Mouse (Mus musculus): ENCODE measurements around the gene Plek2. TPM values are rescaled to one million over a fixed set of nuclear protein-coding genes. Genes with fewer than 3 reads are reported as not detected.

The Plek2 gene
- total and polyA plus RNA-seq, 2 experiments from 2014 or later: 1.9 to 2.7 TPM

DNA sequence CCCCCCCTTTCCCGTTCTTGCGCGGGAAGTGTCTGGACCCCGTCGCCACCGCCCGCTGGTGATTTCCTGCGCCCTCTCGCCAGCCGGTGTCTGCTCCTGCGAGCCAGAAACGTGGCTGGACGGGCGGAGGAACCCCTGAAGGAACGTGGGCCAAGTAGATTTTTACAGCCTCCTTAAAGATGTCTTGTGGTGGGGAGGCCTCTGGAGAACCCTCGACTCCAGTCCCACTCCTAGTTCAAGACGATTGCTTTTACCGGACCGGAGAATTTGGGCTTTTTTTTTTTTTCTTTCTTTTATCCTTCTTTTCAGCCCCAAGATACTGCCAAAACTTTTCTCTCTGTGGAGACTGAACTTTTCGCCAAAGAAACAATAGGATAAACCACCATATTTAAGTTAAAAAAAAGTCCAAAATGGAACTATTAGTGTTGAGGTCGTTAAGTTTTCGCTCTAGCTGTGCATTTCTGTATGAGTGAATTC is 44.5 kb downstream of the Plek2 start:
- peak overlapping the region; percentile 60 for H3K4me3 ChIP-seq (ENCODE audit: low read length)
- no peak for ATAC-seq
- no peaks in the 10 kb centered on the region for H3K27me3 ChIP-seq (ENCODE audit: insufficient read depth, low read length)
- H3K4me2 ChIP-seq (ENCODE audit: low read depth, low read length): peak overlapping the region; percentile 76
- no peak for TF ChIP-seq CTCF (IDR thresholded peaks at IDR 0.05; ENCODE audit: low read depth)
- H3K9me3 ChIP-seq (ENCODE audit: low read length): no peaks in the 10 kb centered on the region
- peak overlapping the region; percentile 77 for H3K27ac ChIP-seq
- WGBS: under 1% methylated on average over 22 of the region's 22 CpGs
- H3K4me1 ChIP-seq (ENCODE audit: insufficient read depth, low read length): peaks cover 18% of the 10 kb centered on the region
- no peak for DNase-seq (ENCODE audit: low spot score)
- peak overlapping the region; percentile 63 for H3K9ac ChIP-seq (replicated peaks; ENCODE audit: low read length)
- H3K36me3 ChIP-seq (ENCODE audit: insufficient read depth, low read length): no peaks in the 10 kb centered on the region

DNA sequence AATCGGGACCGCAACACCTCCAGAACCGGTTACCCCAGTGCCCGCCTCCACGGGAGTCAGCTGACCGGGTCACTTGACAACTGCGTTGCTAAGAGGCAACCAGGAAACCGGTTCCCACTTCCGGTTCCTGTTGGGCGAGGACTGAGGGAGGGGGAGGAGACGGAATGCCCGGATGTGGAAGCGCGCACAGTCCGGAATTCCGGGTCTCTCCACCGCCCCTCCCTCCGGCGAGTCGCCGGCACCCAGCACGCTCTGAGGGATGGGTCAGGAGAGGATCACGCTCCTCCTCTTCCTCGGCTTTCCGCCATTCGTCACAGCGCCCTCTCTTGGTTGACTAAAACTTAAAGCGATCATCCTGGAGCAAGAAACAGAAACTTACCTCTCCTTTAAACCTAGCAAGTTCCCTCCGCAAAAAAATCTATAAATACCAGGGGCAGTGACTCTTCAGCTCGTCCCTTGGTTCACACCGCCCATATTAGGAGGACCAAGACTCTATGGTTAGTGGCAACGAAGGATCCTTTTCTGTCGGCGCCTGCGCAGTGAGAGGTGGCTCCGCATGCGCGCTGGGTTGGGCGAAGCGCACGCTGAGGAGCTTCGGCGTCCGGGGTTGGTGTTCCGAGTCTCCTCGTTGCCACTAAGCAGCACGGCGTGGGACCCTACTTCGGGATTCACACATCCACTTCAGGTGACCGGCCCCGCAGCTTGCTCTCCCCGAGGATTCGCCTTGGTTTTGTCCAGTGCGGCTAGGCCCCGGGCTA is 45.1 kb downstream of the Plek2 start, which contains the start of the genes Atp6v1d and Eif2s1:
TSS of gene Atp6v1d (minus strand) at position 143 of the 758 bp plus-strand sequence.
TSS of gene Eif2s1 (plus strand) at position 324 of the 758 bp plus-strand sequence.
- peak; percentile 85 for TF ChIP-seq CTCF (IDR thresholded peaks at IDR 0.05; ENCODE audit: low read depth)
- Histone ChIP-seq H3K9ac (replicated peaks; ENCODE audit: low read length) (peak within 1 kb of the TSS; percentile 68), H3K27me3 (ENCODE audit: insufficient read depth, low read length) (no peaks in the 10 kb centered on the region), H3K4me3 (ENCODE audit: low read length) (peak within 1 kb of the TSS; percentile 60), H3K27ac (peak within 1 kb of the TSS; percentile 78), H3K4me1 (ENCODE audit: insufficient read depth, low read length) (peaks cover 18% of the 10 kb centered on the region), H3K9me3 (ENCODE audit: low read length) (no peaks in the 10 kb centered on the region), H3K36me3 (ENCODE audit: insufficient read depth, low read length) (no peaks in the 10 kb centered on the region), H3K4me2 (ENCODE audit: low read depth, low read length) (peak within 1 kb of the TSS; percentile 76)
- under 1% methylated on average over 55 of the region's 55 CpGs for WGBS
- DNase-seq (ENCODE audit: low spot score) (peak; percentile 99), ATAC-seq (peak; percentile 100)

DNA sequence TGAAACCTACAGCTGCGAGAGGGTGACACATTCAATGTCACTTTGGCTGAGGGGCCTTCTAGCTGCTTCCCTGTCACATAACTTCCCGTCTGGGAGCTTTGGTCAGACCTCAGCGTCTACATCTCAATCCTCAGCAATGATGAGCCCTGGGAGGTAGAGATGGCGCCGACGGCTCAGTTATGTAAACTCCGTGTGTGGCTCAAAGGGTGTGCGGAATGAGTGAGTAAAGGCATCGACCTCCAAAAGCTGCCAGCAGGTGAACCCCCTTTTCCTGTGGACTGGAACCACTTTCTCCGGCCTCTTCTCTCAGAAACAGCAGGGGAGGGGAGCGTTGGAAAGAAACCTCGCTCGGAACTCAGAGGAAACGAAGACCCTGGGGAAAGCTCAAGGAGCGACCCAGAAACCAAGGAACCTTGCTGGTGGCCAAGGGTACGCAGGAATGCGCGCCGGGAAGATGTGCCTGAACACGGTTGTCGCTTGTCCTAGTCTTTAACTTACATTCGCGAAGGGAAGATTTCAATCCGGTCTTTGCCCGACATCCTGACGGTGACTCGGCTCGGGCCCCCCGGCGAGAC is 45.8 kb downstream of the Plek2 start:
- H3K27ac ChIP-seq: peak overlapping the region; percentile 78
- peak overlapping the region; percentile 63 for H3K4me2 ChIP-seq (ENCODE audit: low read depth, low read length)
- no peaks in the 10 kb centered on the region for H3K36me3 ChIP-seq (ENCODE audit: insufficient read depth, low read length)
- H3K27me3 ChIP-seq (ENCODE audit: insufficient read depth, low read length): no peaks in the 10 kb centered on the region
- peak overlapping the region; percentile 68 for H3K9ac ChIP-seq (replicated peaks; ENCODE audit: low read length)
- no peaks in the 10 kb centered on the region for H3K9me3 ChIP-seq (ENCODE audit: low read length)
- H3K4me3 ChIP-seq (ENCODE audit: low read length): peak overlapping the region; percentile 60
- DNase-seq (ENCODE audit: low spot score) (no peak), ATAC-seq (peak; percentile 52)
- peaks cover 18% of the 10 kb centered on the region for H3K4me1 ChIP-seq (ENCODE audit: insufficient read depth, low read length)
- no peak for TF ChIP-seq CTCF (IDR thresholded peaks at IDR 0.05; ENCODE audit: low read depth)
- WGBS: under 1% methylated on average over 30 of the region's 30 CpGs

DNA sequence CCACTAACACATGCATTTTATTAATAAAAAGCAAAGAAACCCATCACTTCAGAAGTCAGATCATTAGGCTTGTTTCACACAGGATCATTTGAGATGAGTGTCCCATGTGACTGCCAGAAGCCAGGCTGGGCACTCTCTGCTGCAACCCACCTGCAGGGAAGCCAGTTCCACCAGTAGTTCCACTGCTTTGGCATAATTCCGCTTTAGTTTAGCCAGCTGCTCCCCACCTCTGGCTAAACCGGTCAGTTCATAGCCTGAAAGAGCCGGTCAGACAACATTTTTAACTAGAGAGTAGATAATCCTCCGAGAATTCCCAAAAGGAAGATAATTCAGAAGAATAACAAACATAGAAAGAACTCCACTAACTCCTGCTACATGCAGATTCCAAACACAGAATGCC is 58.5 kb downstream of the Plek2 start:
- H3K4me3 ChIP-seq (ENCODE audit: low read length): no peak overlapping the region
- DNase-seq (ENCODE audit: low spot score) (no peak), ATAC-seq (no peak)
- H3K4me1 ChIP-seq (ENCODE audit: insufficient read depth, low read length): no peaks in the 10 kb centered on the region
- WGBS: 95% methylated on average over 4 of the region's 4 CpGs
- H3K9ac ChIP-seq (replicated peaks; ENCODE audit: low read length): no peak overlapping the region
- no peak for TF ChIP-seq CTCF (IDR thresholded peaks at IDR 0.05; ENCODE audit: low read depth)
- no peaks in the 10 kb centered on the region for H3K9me3 ChIP-seq (ENCODE audit: low read length)
- H3K27ac ChIP-seq: no peak overlapping the region
- H3K4me2 ChIP-seq (ENCODE audit: low read depth, low read length): no peak overlapping the region
- H3K36me3 ChIP-seq (ENCODE audit: insufficient read depth, low read length): peaks cover 30% of the 10 kb centered on the region
- H3K27me3 ChIP-seq (ENCODE audit: insufficient read depth, low read length): no peaks in the 10 kb centered on the region

DNA sequence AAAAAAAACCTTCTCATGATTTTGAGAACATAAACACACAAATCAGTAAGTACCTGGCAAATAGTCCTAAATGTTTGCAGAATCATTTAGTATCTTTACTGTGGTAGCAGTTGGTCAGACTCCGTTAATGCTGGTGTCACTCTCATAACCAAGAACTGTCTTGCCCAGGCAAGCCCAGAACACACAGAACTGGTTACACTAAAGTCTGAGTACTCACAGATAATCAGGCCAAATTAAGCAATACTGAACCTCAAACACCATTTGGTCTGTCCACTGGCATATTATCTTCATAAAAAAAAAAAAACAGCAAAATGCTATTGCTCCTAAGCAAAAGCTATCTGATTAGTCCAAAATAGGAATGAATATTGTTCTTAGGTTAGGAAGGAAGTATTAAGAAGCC is 64.3 kb downstream of the Plek2 start:
- Histone ChIP-seq H3K9ac (replicated peaks; ENCODE audit: low read length) (no peak overlapping the region), H3K36me3 (ENCODE audit: insufficient read depth, low read length) (peaks cover 27% of the 10 kb centered on the region), H3K4me1 (ENCODE audit: insufficient read depth, low read length) (no peaks in the 10 kb centered on the region), H3K9me3 (ENCODE audit: low read length) (no peaks in the 10 kb centered on the region), H3K27me3 (ENCODE audit: insufficient read depth, low read length) (no peaks in the 10 kb centered on the region), H3K4me3 (ENCODE audit: low read length) (no peak overlapping the region), H3K4me2 (ENCODE audit: low read depth, low read length) (no peak overlapping the region), H3K27ac (no peak overlapping the region)
- ATAC-seq (no peak), DNase-seq (ENCODE audit: low spot score) (no peak)
- TF ChIP-seq CTCF (IDR thresholded peaks at IDR 0.05; ENCODE audit: low read depth): no peak
- WGBS: 95% methylated on average over 1 of the region's 1 CpGs

DNA sequence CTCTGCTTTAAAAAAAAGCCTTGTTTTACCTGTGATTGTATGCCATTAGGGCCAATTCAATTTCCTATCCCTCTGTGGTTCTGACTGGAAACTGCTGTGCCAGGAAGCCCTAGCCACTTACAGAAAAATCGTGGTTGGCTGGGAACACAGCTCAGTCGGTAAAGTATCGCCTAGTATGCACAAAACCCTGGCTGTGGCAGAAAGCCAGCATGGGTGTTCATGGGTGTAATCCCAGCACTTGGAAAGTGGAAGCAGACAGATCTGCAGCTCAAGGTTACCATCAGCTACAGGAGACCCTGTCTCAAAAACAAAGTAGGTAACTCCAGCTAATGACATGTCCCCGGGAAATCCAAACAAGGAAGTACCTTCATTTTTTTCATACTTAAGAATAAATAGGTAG is 66.9 kb downstream of the Plek2 start:
- H3K27ac ChIP-seq: no peak overlapping the region
- peaks cover 30% of the 10 kb centered on the region for H3K36me3 ChIP-seq (ENCODE audit: insufficient read depth, low read length)
- WGBS: 70% methylated on average over 4 of the region's 4 CpGs
- ATAC-seq (no peak), DNase-seq (ENCODE audit: low spot score) (no peak)
- no peak overlapping the region for H3K4me2 ChIP-seq (ENCODE audit: low read depth, low read length)
- H3K9me3 ChIP-seq (ENCODE audit: low read length): no peaks in the 10 kb centered on the region
- H3K4me3 ChIP-seq (ENCODE audit: low read length): no peak overlapping the region
- no peak overlapping the region for H3K9ac ChIP-seq (replicated peaks; ENCODE audit: low read length)
- no peaks in the 10 kb centered on the region for H3K27me3 ChIP-seq (ENCODE audit: insufficient read depth, low read length)
- no peak for TF ChIP-seq CTCF (IDR thresholded peaks at IDR 0.05; ENCODE audit: low read depth)
- H3K4me1 ChIP-seq (ENCODE audit: insufficient read depth, low read length): no peaks in the 10 kb centered on the region

Other genes starting within 250 kb of the Plek2 start
- not detected in 2 replicates for gene Fam71d, start 215.4 kb downstream of the Plek2 start, total RNA-seq (2014; rRNA removed)
- 0.23 TPM in 1 of 2 replicates, not detected in the other for gene Fam71d, start 215.4 kb downstream of the Plek2 start, polyA plus RNA-seq (2015; fragmentation: Nextera tagmentation; extraction: Ambion mirVana)
- 10.7 and 14.5 TPM in 2 replicates for gene Mpp5, start 158.1 kb downstream of the Plek2 start, total RNA-seq (2014; rRNA removed)
- gene Mpp5, start 158.1 kb downstream of the Plek2 start, polyA plus RNA-seq (2015; fragmentation: Nextera tagmentation; extraction: Ambion mirVana): 12.7 and 13.4 TPM in 2 replicates
- gene Atp6v1d, start 45.3 kb downstream of the Plek2 start, total RNA-seq (2014; rRNA removed): 54.3 and 55.5 TPM in 2 replicates
- 149 and 161 TPM in 2 replicates for gene Atp6v1d, start 45.3 kb downstream of the Plek2 start, polyA plus RNA-seq (2015; fragmentation: Nextera tagmentation; extraction: Ambion mirVana)
- 29.4 and 32.6 TPM in 2 replicates for gene Eif2s1, start 45.1 kb downstream of the Plek2 start, total RNA-seq (2014; rRNA removed)
- gene Eif2s1, start 45.1 kb downstream of the Plek2 start, polyA plus RNA-seq (2015; fragmentation: Nextera tagmentation; extraction: Ambion mirVana): 92.0 and 98.3 TPM in 2 replicates
- 192 and 214 TPM in 2 replicates for gene Tmem229b, start 100.7 kb upstream of the Plek2 start, total RNA-seq (2014; rRNA removed)
- 51.0 and 54.4 TPM in 2 replicates for gene Tmem229b, start 100.7 kb upstream of the Plek2 start, polyA plus RNA-seq (2015; fragmentation: Nextera tagmentation; extraction: Ambion mirVana)
- 5.5 and 5.9 TPM in 2 replicates for gene Plekhh1, start 122.2 kb upstream of the Plek2 start, total RNA-seq (2014; rRNA removed)
- gene Plekhh1, start 122.2 kb upstream of the Plek2 start, polyA plus RNA-seq (2015; fragmentation: Nextera tagmentation; extraction: Ambion mirVana): 1.2 and 1.4 TPM in 2 replicates
- 25.0 and 41.9 TPM in 2 replicates for gene Pigh, start 182.7 kb upstream of the Plek2 start, total RNA-seq (2014; rRNA removed)
- gene Pigh, start 182.7 kb upstream of the Plek2 start, polyA plus RNA-seq (2015; fragmentation: Nextera tagmentation; extraction: Ambion mirVana): 12.8 TPM in 2 replicates
- 9.8 and 10.1 TPM in 2 replicates for gene Arg2, start 223.8 kb upstream of the Plek2 start, total RNA-seq (2014; rRNA removed)
- gene Arg2, start 223.8 kb upstream of the Plek2 start, polyA plus RNA-seq (2015; fragmentation: Nextera tagmentation; extraction: Ambion mirVana): 19.5 and 20.5 TPM in 2 replicates

All from hindbrain, postnatal 0 days (tissue).